Mouse (Mus musculus): ENCODE data around the gene Lcat.

- TF ChIP-seq CTCF (IDR thresholded peaks at IDR 0.05; ENCODE audit: control insufficient read depth, insufficient read depth, insufficient read length) (no peak), USF1 (IDR thresholded peaks at IDR 0.05; ENCODE audit: low read depth) (no peak)
Observed at GRCm38 (mm10) chr8:105981146-105981545, 38.0 kb upstream of the Lcat start.
